Mouse (Mus musculus): ENCODE results near the gene Pdcd4.
"Not testable (repeated sequence)": the region's sequence is repeated elsewhere in the genome, so short reads cannot be mapped to it uniquely, and the experiment has no call there.

Gene Pdcd4

GRCm38 (mm10) chr19:53901931-53902738, 10.1 kb downstream of the Pdcd4 start:
- DNase-seq (ENCODE audit: low read depth): no peak

- DNase-seq (ENCODE audit: low read depth): peak; percentile 97
Measured at GRCm38 (mm10) chr19:53902739-53903487, 10.9 kb downstream of the Pdcd4 start.

DNA sequence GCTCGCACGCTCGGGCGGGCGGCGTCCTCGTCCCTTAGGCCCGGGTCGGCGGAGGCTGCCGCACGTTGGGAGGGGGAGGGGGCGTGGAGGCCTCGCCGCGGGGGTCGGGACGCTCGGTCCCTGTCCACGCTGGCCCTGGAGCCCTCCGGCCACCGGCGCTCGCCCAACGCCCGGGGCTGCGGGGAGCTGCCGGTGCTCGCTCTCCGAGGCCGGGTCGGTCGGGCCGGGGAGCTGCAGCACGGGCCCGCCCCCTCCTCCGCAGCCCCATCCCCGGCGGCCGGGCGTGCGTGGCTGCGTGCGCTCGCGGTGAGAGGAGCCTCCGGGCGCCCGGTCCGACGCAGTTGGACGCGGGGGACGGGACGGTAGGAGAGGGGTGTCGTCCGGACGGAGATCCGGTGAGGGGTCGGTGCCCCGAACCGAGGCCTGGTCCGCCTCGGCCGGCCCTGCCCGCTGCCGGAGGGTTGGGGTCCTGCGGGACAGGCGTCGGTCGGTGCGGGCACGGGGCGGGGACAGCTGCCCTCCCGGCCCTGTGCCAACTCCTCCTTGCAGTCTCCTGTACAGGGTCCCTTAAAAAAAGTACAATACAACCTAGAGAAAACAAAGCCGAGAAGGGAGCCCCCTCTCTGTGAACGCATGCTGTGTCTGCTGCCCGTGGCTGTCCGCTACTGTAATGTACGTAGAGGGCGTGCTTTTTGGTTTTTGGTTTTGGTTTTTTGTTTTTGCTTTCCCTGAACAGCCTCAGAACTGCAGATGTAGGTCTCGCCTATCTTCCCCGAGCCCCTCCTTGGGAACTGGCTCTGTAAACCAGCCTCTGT, 11.7 kb downstream of the Pdcd4 start:
- peak; percentile 79 for DNase-seq (ENCODE audit: low read depth)

DNA sequence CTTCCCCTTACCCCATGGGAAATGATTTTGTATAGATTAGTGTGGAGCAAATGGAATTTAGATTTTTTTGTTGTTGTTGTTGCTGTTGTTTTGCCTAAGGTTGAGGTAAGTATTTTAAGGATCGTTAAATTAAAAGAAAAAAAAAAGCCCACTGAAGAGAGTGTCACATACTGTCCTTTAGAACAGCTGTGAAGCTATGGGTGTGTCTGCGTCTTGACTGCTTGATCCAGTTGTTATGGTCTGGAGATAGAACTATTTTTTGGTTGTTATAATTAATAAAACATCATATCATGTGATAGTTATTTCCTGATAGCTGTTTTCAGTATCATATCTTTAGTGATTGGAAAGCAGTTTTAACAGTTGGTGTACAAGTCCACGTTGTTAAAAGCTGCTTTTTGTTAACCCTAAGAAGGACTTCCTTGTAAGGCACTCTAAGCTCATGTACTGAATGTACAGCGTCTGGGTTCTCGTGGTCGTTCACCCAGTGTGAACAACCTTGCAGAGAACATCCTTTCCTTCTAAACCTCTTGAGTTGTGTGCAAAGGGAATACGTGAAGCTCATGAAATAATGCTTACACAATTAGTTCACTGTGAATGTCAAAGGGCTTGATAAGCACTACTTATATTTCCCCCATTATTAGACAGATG, 12.9 kb downstream of the Pdcd4 start:
- peak; percentile 41 for DNase-seq (ENCODE audit: low read depth)

DNA sequence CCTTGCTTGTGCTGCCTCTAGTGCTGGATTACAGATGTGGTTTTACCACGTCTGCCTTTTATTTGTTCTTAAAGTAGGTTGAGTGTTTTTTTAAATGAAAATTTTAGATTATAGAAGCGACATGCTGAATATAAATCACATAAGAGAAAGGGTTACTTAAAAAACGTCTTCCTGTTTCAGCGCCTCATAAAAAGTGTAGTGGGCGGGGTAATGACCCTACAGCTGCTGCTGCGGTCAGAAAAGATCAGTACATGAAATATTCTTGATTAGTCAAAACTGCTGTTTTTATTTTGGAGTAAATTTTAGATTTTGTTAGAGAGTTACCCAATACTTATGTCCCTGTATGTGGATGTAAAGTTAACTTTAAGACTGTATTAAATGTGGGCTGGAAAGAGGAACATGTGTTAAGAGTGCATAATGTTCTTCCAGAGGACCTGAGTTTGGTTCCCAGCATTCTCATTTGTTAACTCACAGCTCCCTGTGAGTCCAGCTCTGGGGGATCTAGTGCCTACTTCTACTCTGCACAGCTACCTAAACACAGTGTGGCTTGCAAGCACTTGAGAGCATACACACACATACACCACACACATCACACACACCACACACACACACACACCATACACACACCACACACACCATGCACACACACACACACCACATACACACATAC, 14.1 kb downstream of the Pdcd4 start:
- peak; percentile 62 for DNase-seq (ENCODE audit: low read depth)

DNA sequence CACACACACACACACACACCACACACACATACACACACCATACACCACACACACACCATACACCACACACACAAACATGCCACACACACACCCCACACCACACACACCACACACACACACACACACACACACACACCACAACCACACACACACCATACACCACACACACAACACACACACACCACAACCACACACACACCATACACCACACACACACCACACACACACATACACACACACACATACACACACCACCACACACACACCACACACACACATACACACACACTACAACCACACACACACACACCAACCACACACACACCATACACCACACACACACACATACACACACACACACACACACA, 14.7 kb downstream of the Pdcd4 start:
- not testable (repeated sequence) for DNase-seq (ENCODE audit: low read depth)

DNA sequence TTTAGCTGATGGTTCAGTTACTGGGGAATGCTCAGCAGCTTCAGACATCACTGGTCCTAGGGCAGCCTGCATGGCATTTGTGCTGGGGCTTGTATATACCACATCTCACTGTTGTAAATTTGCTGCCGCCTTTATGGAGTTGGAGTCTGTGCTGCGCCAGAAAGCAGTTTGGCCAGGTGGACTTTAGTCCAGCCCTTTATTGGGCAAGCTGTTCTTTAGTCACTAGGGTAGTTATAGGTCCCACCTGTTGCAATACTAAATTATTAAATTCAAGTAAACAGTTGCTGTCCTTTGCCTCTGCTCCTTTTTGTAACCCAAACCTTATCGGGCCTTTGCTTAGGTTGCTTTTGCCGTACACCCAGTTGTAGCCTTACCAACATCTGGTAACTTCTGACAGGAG, 22.9 kb downstream of the Pdcd4 start:
- no peak for DNase-seq (ENCODE audit: low read depth)

GRCm38 (mm10) chr19:53919541-53919940, 27.5 kb downstream of the Pdcd4 start:
- no peak for DNase-seq (ENCODE audit: low read depth)

DNA sequence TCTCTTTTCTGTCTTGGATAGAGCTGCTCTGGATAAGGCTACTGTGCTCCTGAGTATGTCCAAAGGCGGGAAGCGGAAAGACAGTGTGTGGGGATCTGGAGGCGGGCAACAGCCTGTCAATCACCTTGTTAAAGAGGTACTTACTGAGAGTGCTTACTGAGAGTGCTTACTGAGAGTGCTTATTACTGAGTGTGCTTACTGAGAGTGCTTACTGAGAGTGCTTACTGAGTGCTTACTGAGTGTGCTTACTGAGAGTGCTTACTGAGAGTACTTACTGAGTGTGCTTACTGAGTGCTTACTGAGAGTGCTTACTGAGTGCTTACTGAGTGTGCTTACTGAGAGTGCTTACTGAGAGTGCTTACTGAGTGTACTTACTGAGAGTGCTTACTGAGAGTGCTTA, 30.0 kb downstream of the Pdcd4 start:
- DNase-seq (ENCODE audit: low read depth): not testable (repeated sequence)

GRCm38 (mm10) chr19:53925338-53925751, 33.3 kb downstream of the Pdcd4 start:
- DNase-seq (ENCODE audit: low read depth): peak; percentile 77

- no peak for DNase-seq (ENCODE audit: low read depth)
Measured at GRCm38 (mm10) chr19:53926705-53927104, 34.7 kb downstream of the Pdcd4 start.

- DNase-seq (ENCODE audit: low read depth): no peak
Measured at GRCm38 (mm10) chr19:53929218-53929617, 37.2 kb downstream of the Pdcd4 start.

DNA sequence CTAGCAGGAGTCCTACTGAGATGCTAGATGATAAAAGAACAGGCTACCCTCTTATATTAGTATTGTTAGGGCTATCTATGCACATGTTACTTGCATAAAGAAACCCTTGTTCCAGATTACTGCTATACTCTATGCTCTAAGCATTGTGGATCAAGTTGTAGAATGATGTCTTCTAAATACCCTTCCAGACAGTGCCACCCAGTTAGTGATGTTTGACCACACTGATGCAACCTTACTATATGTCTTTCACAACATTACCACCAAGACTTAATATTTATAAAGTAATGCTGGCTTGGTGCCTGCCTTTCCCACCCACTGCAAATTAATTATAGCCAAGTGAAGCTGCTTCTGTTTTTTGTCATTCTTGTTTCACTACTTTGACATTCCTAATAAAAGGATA, 41.0 kb downstream of the Pdcd4 start:
- DNase-seq (ENCODE audit: low read depth): peak; percentile 23

GRCm38 (mm10) chr19:53934046-53934445, 42.0 kb downstream of the Pdcd4 start:
- DNase-seq (ENCODE audit: low read depth): no peak

DNA sequence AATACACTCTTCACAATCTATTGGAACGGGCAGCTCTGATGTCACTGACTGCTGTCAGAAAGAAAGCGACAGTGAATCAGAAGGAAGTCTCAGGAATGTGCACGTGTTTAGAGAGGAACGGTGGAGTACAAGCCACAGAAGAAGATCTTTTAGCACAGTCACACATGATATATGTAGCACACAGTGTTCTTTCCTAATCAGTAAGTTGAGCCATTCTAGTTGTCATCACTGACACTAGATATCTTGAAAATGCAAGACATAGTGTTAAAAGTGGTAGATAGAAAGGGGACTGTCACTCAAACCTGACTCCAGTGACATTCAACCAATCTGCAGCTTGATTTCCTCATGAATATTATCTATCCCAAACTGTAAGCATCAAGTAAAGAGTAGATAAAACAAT, 47.4 kb downstream of the Pdcd4 start:
- no peak for DNase-seq (ENCODE audit: low read depth)

DNA sequence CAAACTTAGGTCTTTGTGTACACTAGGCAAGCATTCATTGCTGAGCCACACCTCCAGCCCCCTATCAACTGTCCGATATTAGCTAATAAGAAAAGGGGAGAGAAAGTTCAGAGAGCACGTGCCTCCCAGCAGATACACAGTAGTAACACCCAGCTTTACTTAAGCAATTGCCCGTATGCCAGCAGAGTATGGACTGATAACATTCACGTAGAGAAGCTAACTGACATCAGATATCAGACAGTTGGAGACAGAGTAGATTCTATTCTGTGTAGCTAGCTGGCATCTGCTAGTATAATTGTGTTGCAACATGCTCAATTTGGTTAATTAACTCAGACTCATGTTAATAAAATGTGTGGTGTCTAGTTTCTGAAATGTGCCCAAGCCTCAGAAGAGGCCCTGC, 49.1 kb downstream of the Pdcd4 start:
- DNase-seq (ENCODE audit: low read depth): no peak

- DNase-seq (ENCODE audit: low read depth): no peak
Measured at GRCm38 (mm10) chr19:53942342-53942741, 50.3 kb downstream of the Pdcd4 start.

- DNase-seq (ENCODE audit: low read depth): peak; percentile 99
Measured at GRCm38 (mm10) chr19:53943802-53944785, 52.1 kb downstream of the Pdcd4 start, which contains the start of the genes Shoc2 and Bbip1. Gene Shoc2 (plus strand): TSS chr19:53944306. Gene Bbip1 (minus strand): TSS chr19:53944627.

DNA sequence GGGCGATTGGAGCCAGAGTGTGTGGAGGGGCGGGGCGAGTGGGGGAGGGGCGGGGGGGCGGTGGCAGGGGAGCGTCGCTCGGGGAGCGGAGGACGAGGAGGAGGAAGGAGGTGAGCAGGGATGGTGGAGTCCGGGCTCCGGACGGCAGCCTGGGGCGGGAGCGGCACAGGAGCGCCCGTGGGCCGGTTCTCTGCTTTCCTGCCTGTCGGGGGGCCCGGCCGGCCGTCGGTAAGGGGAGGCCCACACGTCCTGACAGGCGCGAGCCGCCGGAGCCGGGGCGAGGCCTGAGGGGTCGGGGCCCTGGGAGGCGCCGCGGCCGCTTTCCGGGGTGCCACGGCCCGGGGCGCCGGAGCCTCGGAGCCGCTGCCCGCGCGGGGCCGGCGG, 52.7 kb downstream of the Pdcd4 start:
- DNase-seq (ENCODE audit: low read depth): no peak

All from 416B (cell line).